Mouse (Mus musculus) G1E-ER4 (cell line): ENCODE data around the gene Tiam1. TPM values are rescaled to one million over a fixed set of nuclear protein-coding genes. Genes with fewer than 3 reads are reported as not detected.
A peak's percentile ranks its signal among the peaks of the same experiment; 100 is the strongest.

ENCODE experiments used
- GATA1 ChIP-seq: IDR thresholded peaks from one replicate; pipeline ENCODE4 v1.8.0; 2012; ENCODE audit warnings: low read length, inconsistent platforms
- polyA plus RNA-seq: library from polyadenylated mRNA; stranded (reverse); fragments of >175 nt; gene quantifications from 2 replicates; pipeline ENCODE4 v1.2.3, GENCODE M21; 2012

Tiam1 gene
- 0.04 and 0.21 TPM in 2 replicates for polyA plus RNA-seq

DNA sequence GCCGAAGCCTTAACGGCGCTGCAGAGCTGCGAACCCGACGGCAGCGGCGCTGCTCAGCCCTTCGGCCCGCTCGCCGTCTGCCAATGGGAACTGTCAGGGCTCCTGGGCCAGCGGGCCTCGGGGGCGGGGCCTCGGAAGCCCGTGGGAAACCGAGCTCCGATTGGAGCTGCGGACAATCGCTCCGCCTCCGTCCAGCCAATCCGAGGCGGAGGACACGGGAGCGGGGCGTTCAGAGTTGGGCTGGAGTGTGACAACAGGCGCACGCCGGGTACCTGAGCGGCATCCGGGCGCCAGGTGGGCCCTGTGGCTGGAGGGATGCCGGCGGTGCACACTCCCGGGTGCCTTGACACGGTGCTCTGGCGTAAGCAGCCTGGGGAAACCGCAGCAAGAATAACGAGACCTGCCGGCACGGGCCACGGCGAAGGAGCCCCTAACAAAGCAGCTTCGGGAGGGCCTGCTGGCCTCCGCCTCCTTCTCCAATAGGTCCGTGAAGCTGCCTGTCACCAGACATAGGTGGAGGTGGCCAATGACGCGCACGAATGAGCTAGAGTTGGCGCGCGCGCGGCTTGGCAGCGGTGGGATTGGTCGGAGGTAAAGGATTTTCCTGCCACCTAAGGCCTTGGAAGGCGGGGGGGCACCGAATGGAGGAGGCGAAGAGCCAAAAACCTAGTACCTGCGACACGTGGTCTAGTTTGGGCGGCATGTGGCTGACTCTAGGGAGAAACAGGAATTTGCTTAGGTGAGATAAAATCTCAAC lies at the start of gene Tiam1:
Gene Tiam1 (minus strand): TSS at position 10 of the 757 bp plus-strand sequence.
- TF ChIP-seq GATA1 = no peak

DNA sequence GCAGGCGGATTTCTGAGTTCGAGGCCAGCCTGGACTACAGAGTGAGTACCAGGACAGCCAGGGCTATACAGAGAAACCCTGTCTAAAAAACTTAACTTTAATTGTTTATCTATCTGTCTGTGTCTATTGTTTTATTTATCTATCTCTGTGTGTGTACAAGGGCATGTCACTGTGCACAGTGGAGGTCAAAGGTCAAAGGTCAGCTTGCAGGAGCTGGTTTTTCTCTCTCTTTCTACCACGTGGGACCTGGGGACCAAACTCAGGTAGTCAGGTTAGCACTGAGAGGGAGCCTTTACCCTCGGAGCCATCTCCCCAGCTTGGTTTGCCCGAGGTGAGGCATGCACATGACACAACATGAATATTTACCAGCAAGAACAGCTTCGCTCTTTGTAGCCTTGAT lies 47.7 kb upstream of the Tiam1 start:
- no peak for TF ChIP-seq GATA1

DNA sequence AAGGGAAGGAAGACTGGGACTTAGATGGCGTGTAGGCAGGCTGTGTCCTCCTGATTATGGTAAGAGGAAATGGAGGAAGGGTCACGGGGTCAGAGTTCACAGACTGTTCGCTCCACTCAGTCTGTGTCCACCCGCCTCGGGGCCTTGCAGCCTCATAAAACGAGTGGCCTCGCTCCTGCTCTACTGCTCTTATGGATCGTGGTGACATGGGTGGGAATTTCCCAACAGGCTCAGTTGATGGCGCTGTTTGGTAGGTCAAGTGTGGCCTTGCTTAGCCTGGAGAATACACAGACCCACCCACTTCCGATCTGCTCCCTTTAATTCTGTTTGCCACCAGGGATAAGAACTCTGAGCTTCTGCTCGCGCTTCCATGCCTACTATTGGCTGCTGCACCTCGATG lies 43.9 kb upstream of the Tiam1 start:
- no peak for TF ChIP-seq GATA1

DNA sequence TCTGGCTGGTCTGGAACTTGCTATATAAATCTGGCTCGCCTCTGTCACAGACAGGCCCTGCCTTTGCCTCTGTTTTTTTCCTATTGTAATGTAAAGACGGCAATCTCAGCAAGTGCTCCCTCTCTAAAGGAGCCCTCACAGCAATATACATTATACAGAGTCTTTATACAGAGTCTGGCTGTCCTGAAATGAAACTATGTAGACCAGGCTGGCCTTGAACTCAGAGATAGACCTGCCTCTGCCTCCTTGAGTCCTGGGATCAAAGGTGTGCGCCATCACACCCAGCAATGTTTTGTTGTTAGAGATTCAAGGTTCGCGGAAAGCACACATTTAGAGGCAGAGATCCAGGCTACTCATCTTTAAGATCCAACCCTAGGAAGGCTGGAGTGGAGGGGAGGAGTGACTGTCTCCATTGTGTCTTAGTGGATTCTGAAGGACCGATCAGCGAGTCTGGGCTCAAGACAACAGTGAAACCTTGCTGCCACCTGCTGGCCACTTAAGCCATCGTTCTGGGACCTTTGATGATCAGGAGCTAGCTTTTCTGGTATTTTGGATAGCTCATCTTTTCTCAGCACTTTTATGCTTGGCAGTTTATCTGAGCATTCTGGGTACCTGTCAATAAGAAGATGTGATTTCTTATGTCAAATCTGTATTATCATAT lies 42.5 kb upstream of the Tiam1 start:
- TF ChIP-seq GATA1 = no peak

DNA sequence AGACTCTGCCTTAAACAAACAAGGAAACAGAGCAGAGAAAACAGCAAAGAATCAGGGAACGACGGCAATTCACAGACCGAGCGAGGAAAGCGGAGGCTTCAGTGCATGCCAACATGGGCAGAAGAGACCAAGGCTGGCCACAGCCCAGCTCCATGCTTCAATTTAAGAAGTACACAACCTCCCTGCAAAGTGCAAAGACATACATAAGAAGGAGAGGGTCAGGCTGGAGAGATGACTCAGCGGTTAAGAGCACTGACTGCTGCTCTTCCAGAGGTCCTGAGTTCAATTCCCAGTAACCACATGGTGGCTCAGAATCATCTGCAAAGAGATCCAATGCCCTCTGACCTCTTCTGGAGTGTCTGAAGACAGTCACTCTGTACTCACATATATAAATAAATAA lies 40.6 kb upstream of the Tiam1 start:
- no peak for TF ChIP-seq GATA1

DNA sequence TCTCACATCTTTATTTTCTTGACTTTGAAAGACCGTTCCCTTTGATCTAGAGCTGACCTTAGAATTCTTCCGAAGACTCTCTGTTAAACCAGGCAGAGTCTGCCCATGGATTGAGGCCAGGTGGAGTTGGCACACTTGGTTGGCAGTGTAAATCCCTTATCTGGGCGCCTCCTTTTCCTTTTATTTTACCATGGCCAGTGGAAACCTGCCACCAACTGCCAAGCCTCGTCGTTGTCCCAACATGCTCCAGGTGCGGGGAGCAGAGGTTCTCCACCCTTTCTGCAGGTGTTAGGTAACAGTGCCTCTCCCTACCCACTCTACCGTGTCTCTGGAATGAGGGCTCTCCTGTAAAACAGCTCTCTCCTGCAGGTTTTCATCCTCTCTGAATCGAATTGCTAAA lies 38.1 kb upstream of the Tiam1 start:
- no peak for TF ChIP-seq GATA1

DNA sequence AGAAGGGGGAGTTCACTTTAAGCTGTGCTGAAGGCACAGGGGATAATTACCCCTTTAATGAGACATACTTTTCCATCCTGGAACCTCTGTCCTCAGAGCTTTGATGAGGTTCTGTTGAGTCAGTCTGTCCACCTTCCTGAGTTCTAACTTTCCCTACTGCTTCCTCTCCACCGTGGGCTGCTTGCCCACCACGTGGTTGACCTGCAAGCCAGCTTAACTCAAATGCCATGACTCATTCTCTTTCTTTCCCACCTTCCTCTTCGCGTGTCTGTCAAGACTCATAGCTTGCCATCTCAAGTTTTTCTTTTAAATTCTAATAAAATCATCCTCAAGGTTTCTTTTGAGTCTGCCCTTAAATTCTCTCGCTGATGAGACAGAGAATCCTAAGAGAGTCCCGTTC lies 37.4 kb upstream of the Tiam1 start:
- no peak for TF ChIP-seq GATA1

DNA sequence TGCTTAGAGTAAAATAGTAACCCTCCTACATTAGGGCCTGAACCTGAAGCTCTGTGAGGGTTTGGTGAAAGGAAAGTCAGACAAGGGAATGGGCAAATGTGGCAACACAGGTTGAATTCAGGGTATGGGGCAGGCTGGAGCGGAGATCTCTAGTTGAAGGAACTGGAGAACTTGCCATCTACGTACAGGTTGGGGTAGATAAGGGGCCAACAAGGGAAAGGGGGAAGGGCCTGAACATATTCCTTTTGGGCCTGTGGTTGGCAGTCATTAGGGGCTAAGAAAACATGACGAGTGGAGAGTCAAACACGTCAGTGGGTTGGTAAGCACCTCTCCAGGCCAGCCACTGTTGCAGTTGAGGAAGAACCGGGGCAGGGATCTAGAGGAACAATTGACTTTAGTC lies 36.3 kb upstream of the Tiam1 start:
- no peak for TF ChIP-seq GATA1

DNA sequence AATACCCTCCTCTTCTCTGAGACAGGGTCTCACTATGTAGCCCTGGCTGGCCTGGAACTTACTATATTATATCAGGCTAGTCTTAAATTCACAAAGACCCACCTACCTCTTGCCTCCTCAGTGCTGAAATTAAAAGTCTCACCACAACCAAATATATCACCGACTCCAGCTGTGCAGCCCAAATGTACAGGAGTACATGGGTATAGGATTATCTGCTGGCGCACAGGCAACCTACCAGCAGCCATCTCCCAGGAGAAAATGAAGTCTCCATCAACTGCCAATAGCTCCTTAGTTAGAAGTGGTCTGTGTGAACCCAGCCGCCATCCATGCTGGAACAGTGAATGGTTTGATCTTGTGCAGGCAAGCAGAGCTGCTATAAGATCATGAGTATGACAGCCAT lies 34.8 kb upstream of the Tiam1 start:
- no peak for TF ChIP-seq GATA1

DNA sequence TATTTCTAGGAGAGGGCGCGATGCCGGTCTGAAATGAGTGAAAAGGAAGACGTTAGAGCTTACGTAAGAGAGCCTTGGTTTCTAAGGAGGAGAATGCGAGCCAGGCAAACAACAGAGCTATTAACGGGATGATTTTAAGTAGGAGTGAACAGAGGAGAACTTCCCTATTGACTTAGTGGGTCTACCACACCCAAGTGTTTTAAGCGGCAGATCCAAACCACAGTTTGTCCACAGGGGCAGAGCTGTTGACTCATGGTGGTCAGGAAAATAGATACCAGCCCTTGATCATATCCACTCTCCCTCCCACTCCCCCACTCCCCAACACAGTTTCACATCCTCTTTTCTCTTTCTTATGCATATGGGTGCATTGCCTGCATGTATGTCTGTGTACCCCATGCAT lies 33.9 kb upstream of the Tiam1 start:
- TF ChIP-seq GATA1 = peak; percentile 51

DNA sequence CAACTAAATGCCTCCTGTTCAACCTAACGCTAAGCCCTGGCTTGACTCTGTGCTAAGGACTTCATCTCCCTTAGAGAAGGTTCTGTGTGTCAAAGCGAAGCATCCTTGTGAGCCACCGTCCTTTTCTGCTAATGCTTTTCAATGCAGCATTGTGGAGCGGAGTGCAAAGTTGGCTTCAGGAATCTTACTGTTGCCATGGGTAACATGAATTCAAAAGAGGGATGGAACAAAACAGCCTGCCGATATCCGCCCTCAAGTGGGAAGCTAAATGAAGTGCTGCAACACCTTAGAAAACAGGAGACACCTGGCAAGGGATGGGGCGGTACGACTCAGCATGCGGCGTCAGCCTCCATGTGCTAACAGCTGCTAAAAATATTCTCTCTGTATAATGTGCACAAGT lies 32.9 kb upstream of the Tiam1 start:
- no peak for TF ChIP-seq GATA1

DNA sequence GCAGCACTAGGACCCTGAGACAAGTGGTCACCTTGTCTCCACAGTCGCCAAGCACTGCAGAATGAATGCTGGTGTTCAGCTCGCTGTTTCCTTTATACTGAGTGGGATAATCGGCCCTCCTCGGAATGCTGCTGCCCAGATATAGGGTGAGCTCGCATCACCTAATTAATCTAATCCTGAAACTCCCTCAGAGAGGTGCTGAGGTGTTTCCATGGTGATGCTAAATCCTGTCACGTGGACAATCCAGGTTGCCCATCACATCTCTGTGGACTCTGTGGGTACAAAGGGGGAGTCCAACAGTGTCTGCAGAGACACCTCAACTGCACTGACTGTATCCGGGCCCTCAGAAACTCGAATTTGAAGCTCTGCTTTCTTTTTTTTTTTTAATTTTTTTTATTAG lies 27.8 kb upstream of the Tiam1 start:
- TF ChIP-seq GATA1 = no peak

DNA sequence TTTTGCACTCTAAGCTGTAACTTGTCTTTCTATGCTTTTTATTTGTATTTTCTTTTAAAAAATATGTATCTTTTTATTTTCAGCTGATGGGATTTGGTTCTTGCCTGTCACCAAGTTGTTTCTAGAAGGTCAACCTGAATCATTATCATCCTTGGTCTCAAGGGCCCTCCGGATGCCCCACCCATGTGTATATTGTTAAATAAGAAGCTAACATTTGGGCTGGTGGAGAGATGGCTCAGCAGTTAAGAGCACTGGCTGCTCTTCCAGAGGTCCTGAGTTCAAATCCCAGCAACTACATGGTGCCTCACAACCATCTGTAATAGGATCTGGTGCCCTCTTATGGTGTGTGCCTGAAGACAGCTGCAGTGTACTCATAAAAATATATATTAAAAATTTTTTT lies 27.1 kb upstream of the Tiam1 start:
- no peak for TF ChIP-seq GATA1

DNA sequence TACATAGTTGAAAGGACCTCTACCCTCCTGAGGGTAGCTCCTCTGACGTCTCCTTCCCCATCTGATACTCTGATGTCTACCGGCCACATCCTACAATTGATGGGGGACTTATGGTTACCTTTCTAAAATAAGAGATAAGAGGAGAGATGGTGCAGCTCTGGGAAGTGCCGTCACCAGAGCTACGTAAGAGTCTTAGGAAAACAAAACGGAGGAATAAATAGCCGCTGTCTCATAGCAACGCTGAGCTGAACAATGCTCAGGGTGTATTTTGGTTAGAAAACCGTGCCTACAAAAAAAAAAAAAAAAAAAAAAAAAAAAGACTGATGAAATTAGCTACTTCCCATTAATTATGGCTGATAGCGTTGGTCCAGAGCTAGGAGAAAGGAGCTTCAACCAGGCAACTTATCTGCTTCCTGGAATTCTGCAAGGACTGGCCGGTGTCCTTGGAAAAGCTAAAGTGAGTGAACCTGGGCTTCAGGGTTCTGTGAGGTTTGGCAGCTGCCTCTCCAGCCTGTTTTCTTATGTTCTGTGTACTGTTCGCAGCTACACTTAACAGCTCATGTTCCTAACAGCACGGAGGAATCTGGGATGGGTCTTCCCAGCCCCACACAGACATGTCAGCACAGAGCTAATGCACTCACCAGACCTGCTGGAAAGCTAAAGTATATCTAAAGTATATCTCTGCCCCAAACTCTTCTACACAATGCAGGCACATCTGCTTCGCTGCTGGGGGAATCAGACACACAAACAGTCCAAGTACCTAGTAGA lies 26.5 kb upstream of the Tiam1 start:
- no peak for TF ChIP-seq GATA1

DNA sequence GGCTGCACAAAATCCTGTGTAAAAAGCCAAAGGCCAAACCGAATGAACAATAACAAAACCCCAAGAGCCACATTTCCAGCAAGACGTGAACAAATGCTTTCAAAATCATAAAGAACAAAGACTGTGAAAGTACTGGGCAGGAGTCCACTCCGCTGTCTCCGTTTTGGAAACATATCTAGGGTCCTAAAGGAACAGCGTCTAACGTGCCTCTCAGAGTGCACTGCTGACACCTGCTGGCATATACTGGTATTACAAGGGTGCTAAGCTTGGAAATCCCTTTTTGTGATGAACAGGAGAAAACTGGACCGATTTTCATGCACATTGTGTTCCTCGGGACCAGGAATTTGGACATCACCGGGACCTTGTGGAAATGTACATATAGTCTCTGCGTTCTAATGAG lies 24.1 kb upstream of the Tiam1 start:
- no peak for TF ChIP-seq GATA1

DNA sequence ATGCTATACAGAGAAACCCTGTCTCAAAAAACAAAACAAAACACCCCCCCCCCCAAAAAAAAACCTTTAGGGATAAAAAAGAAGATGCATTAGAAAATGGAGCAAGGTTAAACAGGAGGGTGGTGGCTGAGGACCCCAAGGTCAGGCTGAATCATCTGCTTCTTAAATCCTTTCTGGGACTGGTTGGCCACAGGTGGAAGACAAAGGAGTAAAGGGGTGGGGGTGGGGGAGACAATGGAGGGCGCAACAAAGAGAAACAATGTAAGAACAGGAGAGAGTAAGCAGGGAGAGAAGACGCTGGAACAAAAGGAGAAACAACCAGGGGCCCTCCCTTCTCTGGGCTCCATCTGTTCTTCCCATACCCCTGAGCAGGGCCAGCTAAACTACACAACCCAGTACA lies 21.9 kb upstream of the Tiam1 start:
- no peak for TF ChIP-seq GATA1

DNA sequence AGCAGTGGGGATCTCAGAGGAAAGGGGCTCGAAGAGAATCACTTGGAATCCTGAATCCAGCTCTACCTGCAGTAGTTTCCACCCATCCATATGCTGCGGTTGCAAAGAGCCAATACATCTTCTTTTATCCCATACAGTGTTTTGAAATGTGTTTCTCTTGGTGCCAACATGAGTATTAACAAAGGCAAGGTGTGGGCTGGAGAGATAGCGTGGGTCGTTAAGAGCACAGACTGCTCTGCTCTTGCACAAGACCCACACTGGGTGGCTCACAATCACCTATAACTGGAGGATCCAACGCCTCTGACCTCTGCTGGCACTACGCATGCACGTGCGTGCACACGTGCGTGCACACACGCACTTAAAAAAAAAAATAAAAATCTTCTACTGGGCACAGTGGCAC lies 21.4 kb upstream of the Tiam1 start:
- TF ChIP-seq GATA1 = no peak

DNA sequence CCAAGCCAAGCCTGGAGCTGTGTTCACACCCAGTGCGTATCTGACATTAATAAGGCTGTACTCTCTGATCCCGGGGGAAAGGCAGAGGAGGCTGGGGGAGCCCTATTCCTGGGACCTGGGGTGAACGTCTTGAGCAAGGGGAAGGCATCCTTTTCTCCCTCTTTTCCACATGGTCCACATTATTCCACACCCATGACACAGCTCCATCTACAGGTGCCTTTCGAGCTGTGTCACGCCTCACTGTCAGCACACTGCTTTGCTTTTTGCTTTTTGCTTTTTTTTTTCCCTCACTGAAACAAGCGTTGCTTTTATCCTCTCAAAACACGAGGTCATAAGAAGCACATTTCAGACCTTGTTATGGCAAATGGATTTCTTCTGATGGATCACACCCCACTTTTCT lies 11.5 kb upstream of the Tiam1 start:
- TF ChIP-seq GATA1 = no peak
